Mouse (Mus musculus): ENCODE results near the gene Tet1.

Tet1 gene

GRCm38 (mm10) chr10:62886799-62887591 is 21.8 kb downstream of the Tet1 start:
- peak; percentile 55 for DNase-seq

GRCm38 (mm10) chr10:62885969-62886798 is 22.6 kb downstream of the Tet1 start:
- DNase-seq, result peak; percentile 25

- DNase-seq, result no peak
Observed at GRCm38 (mm10) chr10:62885460-62885859, 23.3 kb downstream of the Tet1 start.

- no peak for DNase-seq
Observed at GRCm38 (mm10) chr10:62884517-62884916, 24.3 kb downstream of the Tet1 start.

DNA sequence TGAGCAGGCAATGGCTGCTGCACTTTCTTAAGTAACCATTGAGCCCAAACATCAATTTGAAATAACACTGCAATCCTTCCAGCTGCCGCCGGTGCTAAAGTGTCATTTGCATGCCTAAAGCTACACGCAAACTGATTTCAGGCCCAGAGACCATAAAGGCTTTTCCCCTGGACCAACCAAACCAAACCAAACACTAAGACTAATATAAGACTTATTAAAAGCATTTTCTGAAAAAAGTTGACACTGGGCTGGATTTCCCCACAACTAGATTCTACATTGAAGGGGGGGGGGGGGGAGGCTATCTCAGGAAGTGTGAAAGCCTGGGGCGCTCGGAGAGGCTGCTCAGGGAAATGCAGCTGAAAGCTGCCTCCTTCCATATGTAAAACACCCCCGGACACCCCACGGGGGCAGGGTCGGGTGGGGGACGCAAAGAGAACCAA is 24.8 kb downstream of the Tet1 start:
- DNase-seq, result no peak

- peak; percentile 20 for DNase-seq
Observed at GRCm38 (mm10) chr10:62881211-62881610, 27.6 kb downstream of the Tet1 start.

- no peak for DNase-seq
Observed at GRCm38 (mm10) chr10:62878056-62878455, 30.7 kb downstream of the Tet1 start.

- no peak for DNase-seq
Observed at GRCm38 (mm10) chr10:62875565-62875964, 33.2 kb downstream of the Tet1 start.

GRCm38 (mm10) chr10:62874828-62875227 is 34.0 kb downstream of the Tet1 start:
- no peak for DNase-seq

- DNase-seq, result peak; percentile 44
Observed at GRCm38 (mm10) chr10:62866035-62866791, 42.6 kb downstream of the Tet1 start.

DNA sequence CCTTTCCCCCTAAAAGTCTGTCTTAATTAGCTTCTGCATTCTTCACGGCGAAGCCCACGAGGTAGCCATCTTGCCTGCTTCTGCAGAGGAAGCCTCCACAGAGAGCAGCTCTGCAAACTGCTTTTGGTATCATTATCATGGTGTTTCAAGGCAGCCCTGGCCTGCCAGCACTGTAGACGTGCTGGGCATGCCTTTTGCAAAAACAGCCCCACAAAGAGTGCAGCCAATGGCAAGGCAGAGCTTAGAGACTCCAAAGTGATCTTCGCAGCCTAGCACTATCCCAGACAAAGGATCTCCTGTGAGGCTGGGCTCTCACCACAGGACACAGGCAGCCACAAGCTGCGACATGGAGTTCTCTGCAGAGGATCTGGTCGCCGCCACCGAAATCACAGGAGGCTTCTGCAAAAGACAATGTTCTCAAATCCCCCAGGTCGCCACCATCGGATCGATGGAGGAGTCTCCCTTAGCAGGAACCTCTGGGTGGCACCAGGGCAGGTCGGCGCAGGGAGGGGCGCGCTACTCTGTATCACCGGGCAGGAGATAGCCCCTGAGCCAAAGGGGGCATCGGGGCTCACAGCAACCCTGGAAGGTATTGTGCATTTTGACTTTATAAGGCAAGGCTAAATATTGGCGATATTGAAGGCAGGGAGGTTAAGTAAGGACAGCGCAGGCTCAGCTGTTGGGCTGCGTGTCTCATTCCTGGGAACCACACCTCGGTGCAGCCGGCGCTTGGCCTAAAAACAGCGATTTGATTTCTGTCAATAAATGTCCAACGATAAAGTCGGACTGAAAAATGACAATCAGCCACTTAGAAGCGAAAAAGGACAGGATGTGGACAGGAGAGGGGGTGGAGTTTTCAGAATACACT is 43.4 kb downstream of the Tet1 start:
- peak; percentile 69 for DNase-seq

DNA sequence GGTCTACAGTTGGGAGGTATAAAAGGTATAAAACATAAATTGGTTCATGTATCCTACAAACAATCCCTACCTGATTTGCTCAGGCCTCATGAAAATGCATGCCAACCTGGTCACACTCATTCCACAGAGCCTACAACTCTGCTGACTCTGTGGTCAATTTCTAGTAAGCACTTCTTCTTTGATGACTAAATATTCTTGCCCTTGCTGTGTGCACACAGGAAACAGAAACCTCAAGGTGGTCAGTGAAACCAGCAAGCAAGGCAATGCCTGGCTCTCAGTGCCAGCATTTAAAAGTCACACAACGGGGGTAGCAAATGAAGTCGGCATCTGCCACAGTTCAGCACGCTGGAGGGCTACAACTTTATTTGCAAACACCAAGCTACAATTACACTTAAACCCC is 45.2 kb downstream of the Tet1 start:
- DNase-seq, result no peak

- DNase-seq, result no peak
Observed at GRCm38 (mm10) chr10:62862435-62862834, 46.4 kb downstream of the Tet1 start.

DNA sequence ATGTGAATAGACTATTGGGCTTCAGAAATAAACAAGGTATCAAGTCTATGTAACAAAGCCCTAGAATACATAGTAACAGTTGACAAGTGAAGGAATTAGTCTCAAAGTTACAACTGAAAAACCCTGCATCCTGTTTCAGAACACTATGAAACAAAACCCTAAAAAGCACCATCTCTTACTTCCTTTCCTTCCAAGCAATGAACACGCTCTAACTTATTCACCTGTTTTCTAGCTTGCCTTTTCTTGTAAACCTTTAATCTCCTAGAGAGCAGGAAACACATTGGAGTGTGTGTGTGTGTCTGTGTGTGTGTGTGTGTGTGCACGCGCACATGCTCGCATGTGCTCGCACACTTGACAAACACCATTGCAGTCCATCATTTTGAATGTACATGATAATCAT is 49.8 kb downstream of the Tet1 start:
- DNase-seq, result no peak

DNA sequence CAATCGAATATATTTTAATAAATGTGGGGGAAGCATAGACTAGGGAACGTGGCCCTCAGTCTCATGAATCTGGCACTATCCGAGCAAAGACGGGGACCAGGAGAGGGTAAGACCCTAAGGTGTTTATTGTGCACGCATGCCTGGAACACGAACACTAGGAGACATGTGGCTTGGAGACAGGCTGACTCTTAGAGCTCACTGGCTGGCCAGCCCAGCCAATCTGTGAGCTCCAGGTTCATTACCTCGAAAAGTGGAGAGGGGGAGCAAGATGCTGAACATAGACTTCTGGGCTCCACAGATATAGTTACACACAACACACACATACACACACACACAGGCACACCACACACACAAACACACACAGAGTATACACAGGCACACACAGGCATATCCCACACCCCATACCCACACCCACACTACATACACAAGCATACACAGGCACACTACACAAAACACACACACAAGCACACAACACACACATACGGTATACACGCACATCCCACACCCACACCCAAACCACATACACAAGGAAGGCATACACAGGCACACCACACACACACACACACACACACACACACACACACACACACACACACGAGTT is 52.0 kb downstream of the Tet1 start:
- no peak for DNase-seq

DNA sequence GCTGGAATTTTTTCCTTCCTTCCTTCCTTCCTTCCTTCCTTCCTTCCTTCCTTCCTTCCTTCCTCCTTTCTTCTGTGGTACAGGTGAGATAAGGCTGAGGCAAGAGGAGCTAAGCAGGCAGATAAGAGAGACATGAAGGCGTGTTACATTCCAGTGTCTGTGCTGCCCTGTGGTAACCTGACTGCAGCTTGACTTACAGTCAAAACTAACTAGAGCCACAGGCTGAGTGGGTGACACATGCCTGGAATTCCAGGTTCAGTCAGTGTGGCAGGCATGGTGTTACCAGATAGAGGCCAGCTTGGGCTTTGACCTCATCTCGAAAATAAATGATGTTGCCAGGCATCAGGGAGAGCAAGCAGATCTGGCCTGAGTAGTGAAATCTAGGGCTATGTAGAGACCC is 53.8 kb downstream of the Tet1 start:
- DNase-seq, result peak; percentile 19

DNA sequence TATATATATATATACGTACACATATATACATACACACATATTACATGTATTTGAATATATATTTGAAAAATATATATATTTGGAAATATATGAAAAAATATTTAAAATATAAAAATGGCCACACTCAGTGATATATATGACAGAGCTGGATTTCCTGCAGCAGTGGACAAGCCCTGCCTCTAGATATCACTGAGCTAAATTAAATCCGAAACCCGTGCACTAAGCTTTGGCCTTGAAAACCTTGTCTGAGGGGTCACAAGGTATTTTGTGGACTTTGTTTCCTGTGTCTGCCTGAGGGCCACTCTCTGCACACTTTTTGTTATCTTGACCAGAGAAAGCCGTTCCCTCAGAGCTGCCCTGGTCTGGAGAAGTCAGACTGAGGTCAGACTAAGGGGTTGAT is 54.2 kb downstream of the Tet1 start:
- DNase-seq, result no peak

DNA sequence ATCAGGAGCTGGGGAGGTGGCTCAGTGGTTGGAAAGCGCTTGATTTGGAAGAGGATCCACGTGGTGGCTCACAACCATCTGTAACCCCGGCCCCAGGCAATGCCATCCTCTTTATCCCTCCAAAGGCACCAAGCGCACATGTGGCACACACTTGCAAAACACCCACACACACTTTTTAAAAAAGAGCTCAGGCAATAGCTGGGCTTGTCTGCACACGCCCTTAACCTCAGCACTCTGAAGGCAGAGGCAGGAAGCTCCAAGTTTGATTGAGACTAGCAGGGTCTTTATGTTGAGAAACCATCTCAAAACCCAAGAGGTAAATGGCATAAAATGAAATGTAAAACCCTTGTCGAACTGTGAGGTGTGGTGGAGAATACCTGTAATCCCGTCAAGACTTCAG is 57.2 kb downstream of the Tet1 start:
- DNase-seq, result no peak

DNA sequence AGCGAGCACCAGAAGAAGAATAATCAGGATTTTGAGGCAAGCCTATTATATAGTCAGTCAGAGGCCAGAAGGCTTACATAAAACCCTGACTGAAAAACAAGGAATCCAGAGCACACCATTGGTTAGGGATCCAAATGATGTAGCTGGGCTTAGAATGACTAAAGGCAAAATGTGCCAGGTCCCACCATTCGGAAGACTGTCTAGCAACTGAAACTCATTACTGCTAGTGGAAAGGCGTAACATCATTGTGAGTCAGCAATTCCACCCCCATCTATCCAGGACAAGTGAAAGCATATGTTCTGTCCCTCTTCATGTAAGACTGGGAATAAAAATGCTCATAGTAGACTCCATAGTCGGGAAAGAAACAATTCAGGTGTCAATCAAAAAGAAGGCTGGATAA is 57.8 kb downstream of the Tet1 start:
- no peak for DNase-seq

DNA sequence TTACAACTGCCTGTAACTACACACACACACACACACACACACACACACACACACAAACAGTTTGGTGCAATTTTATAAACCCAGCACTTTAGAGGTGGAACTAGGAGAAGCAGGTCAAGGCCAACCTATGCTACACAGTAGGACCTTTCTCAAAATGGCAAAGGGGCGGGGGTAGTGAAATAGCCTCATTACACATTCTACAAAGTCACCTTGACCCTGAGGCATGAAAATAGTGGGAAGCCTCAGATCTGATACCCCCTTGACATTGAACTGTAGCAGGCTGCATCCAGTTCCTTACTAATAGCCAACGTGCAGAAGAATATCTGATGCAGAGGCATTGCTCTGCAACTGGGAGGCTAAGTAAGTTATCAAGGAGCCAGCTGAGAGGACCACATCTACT is 60.0 kb downstream of the Tet1 start:
- no peak for DNase-seq

DNA sequence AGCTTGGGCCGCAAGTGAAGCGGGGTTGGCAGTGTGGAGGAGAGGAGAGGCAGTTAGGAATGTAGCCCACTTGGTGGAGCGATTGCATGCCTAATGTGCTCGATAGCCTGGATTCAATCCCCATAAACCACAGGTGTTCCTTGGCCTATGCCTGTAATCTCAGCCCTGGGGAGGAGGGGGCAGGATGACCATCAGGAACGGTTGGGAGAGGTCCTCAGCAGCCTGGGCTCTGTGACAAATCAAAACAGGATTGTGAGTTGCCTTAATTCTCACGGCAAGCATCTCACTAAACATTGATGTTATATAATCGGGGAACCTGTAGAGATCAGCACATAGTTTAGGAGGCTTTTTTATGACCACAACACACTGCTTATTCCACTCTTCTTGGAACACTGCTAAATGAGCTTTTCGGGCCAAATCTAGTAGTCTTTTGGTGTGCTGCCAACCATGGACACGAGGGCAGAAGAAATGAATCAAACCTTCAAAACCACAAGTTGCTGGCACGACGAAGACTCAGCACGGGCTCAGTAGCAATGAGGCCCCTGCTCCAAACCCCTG is 61.6 kb downstream of the Tet1 start:
- peak; percentile 28 for DNase-seq

Measured in lung, postnatal 14 days (tissue).